Mouse (Mus musculus) hindbrain, embryonic 12.5 days (tissue): ENCODE data around the gene Piezo1. TPM values are rescaled to one million over a fixed set of nuclear protein-coding genes. Genes with fewer than 3 reads are reported as not detected.

Source experiments
- ATAC-seq: fragments of 200-750 bp; cut with Nextera tagmentation; 2 replicates; pipeline ENCODE4 v1.8.0; 2017; ENCODE audit warnings: moderate TSS enrichment; ENCODE audit not compliant: low FRiP score
- H3K27ac ChIP-seq: fragments of 300-500 bp; sonication (generic); 2 replicates; pipeline ENCODE4 v1.5.1; 2016; ENCODE audit warnings: mild to moderate bottlenecking
- H3K27me3 ChIP-seq: fragments of 300-500 bp; sonication (generic); 2 replicates; pipeline ENCODE4 v1.6.1; 2016; ENCODE audit warnings: mild to moderate bottlenecking
- H3K36me3 ChIP-seq: fragments of 300-500 bp; sonication (generic); 2 replicates; pipeline ENCODE4 v1.6.1; 2016; ENCODE audit warnings: mild to moderate bottlenecking
- H3K4me1 ChIP-seq: fragments of 300-500 bp; sonication (generic); 2 replicates; pipeline ENCODE4 v1.6.1; 2016
- H3K4me2 ChIP-seq: fragments of 300-500 bp; sonication (generic); replicated peaks from 2 replicates; pipeline ENCODE4 v1.6.1; 2016; ENCODE audit warnings: mild to moderate bottlenecking
- H3K4me3 ChIP-seq: fragments of 300-500 bp; sonication (generic); 2 replicates; pipeline ENCODE4 v1.5.1; 2016; ENCODE audit warnings: mild to moderate bottlenecking
- H3K9ac ChIP-seq: fragments of 300-500 bp; sonication (generic); 2 replicates; pipeline ENCODE4 v1.6.1; 2016; ENCODE audit warnings: mild to moderate bottlenecking, moderate library complexity
- H3K9me3 ChIP-seq: fragments of 300-500 bp; sonication (generic); replicated peaks from 2 replicates; pipeline ENCODE4 v1.6.1; 2016; ENCODE audit warnings: mild to moderate bottlenecking
- WGBS: fragments of 180-500 bp; shearing (Covaris S2); methylation state at CpG from one replicate; pipeline ENCODE4 v1.1.7; 2016; 5-methylcytosine and 5-hydroxymethylcytosine counted together
- polyA plus RNA-seq: library from polyadenylated mRNA; unstranded; fragments of >200 nt; fragmentation: Nextera tagmentation; extraction: Ambion mirVana; gene quantifications from 2 replicates; pipeline ENCODE4 v1.2.1, GENCODE M21; 2016

Gene Piezo1
- polyA plus RNA-seq, 1 experiment from 2014 or later, result 8.9 TPM

DNA sequence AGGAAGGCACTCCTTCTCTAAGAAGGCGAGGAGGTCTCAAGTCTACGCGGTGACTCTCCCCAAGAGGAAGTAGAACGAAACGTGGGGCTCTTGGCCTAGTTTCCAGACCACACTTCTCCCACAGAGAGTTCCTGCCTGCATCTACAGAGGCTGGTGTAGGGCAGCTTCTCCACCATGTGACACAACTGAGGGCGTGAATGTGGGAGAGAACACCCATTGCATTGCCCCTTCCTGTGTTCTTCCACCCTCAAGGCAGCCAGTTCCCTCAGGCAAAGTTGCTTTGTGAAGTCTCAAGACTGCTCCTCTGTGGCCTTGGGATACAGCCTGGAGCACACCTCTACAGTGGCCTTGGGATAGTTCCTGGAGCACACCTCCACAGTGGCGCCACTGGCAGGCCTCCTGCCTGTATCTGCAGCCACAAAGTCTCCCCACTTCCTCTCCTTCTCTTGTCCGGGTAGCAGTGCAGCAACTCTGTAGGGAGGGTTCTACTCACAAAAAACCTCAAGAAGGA lies 77.2 kb downstream of the Piezo1 start:
- Histone ChIP-seq H3K27ac (no peak overlapping the region), H3K4me3 (no peak overlapping the region), H3K9ac (no peak overlapping the region), H3K9me3 (no peaks in the 10 kb centered on the region), H3K36me3 (peaks cover 36% of the 10 kb centered on the region), H3K27me3 (no peaks in the 10 kb centered on the region), H3K4me2 (no peak overlapping the region), H3K4me1 (peaks cover 25% of the 10 kb centered on the region)
- WGBS, result 89% methylated on average over 8 of the region's 8 CpGs
- ATAC-seq, result no peak

DNA sequence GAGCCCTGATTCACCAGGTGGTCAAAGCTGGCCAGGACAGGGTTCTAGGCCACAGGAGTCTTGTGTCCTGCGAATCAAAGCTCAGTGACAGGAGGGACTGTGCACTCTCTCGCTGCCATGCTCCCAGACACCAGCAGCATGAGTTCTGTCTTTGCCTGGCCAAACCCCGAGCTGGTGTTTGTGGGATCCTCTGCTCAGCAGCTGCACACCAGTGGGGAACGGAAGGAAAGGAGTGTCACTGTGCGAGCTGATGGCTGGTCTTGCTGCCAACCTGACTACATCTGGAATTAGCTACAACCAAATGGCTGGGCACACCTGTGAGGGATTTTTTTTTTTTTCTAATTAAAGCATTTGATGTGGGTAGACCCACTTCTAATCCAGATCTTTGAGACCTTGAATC lies 80.4 kb downstream of the Piezo1 start:
- Histone ChIP-seq H3K9me3 (no peaks in the 10 kb centered on the region), H3K9ac (no peak overlapping the region), H3K4me3 (no peak overlapping the region), H3K4me2 (no peak overlapping the region), H3K27ac (no peak overlapping the region), H3K4me1 (peaks cover 15% of the 10 kb centered on the region), H3K27me3 (no peaks in the 10 kb centered on the region), H3K36me3 (peaks cover 50% of the 10 kb centered on the region)
- WGBS, result 83% methylated on average over 5 of the region's 5 CpGs
- no peak for ATAC-seq

DNA sequence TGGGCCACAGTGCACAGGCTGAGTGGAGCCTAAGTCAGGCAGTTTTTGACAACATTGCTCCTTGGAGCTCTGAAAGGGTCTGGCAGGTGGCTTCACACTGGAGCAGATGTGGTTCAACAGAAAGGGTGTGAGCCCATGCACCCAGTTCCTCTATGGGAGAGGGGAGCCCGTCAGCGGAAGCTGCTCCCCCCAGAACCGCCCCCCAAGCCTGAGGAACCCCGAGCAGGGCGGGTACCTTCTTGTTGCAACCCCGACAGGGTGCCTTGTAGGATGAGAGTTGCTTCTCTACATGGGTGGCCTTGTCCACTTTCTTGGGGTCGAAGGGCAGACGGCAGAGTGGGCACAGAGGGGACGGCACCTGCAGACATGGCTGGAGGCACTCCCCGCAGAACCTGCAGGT lies 81.2 kb downstream of the Piezo1 start:
- Histone ChIP-seq H3K27me3 (no peaks in the 10 kb centered on the region), H3K4me3 (no peak overlapping the region), H3K9ac (no peak overlapping the region), H3K4me1 (peaks cover 12% of the 10 kb centered on the region), H3K36me3 (peaks cover 55% of the 10 kb centered on the region), H3K27ac (no peak overlapping the region), H3K9me3 (no peaks in the 10 kb centered on the region), H3K4me2 (no peak overlapping the region)
- 94% methylated on average over 10 of the region's 10 CpGs for WGBS
- ATAC-seq, result no peak

DNA sequence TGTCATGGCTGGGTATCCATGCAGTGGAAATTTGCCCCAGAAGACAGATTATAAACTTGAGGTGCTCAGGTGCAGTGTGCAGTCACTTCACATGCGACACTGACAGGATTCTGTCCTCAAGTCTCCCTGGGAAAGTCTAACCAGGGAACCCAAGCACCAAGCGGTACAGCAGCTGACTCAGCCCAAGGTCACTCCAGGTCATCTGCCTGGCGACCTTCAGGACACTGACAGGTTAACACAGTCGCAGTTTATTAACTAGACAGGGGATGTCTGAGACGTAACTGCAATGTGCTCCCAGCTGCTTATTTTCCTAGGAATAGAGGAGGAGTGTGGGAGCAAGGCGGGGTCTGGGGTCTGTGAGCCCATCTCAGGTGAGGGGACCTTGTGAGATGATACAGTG lies 81.7 kb downstream of the Piezo1 start:
- Histone ChIP-seq H3K27ac (no peak overlapping the region), H3K27me3 (0 out of 2 replicates have a peak, but pooled peaks cover under 1% of the 10 kb centered on the region), H3K9ac (no peak overlapping the region), H3K4me3 (no peak overlapping the region), H3K36me3 (peaks cover 55% of the 10 kb centered on the region), H3K4me1 (peaks cover 6% of the 10 kb centered on the region; the same call in 1 of the 2 replicates), H3K9me3 (no peaks in the 10 kb centered on the region), H3K4me2 (no peak overlapping the region)
- no peak for ATAC-seq
- WGBS, result 81% methylated on average over 6 of the region's 6 CpGs

DNA sequence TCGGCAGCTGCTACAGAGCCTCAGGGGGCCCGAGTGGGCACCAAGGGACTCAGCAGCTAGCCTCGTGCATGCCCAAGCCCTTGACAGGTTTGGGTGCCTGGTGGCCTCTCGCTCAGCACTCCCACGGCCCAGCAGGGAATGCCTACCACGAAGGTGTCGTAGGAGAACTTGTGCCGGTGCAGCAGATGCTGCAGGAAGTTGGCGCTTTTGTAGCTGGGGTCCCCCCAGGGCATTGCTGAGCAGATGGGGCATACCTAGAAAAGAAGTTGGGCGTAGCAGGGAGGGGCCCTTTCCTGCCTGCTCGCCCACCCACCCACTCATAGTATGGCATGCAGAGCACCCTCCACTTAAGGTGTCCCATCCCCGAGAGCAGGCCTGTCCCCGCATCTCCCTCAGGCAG lies 83.3 kb downstream of the Piezo1 start:
- 93% methylated on average over 13 of the region's 13 CpGs for WGBS
- H3K9ac ChIP-seq, result no peak overlapping the region
- H3K4me3 ChIP-seq, result no peak overlapping the region
- no peak overlapping the region for H3K4me2 ChIP-seq
- peaks cover 50% of the 10 kb centered on the region for H3K36me3 ChIP-seq
- ATAC-seq, result no peak
- H3K4me1 ChIP-seq, result 0 out of 2 replicates have a peak, but pooled peaks cover 2% of the 10 kb centered on the region
- H3K9me3 ChIP-seq, result no peaks in the 10 kb centered on the region
- H3K27me3 ChIP-seq, result peaks cover 15% of the 10 kb centered on the region
- H3K27ac ChIP-seq, result no peak overlapping the region

DNA sequence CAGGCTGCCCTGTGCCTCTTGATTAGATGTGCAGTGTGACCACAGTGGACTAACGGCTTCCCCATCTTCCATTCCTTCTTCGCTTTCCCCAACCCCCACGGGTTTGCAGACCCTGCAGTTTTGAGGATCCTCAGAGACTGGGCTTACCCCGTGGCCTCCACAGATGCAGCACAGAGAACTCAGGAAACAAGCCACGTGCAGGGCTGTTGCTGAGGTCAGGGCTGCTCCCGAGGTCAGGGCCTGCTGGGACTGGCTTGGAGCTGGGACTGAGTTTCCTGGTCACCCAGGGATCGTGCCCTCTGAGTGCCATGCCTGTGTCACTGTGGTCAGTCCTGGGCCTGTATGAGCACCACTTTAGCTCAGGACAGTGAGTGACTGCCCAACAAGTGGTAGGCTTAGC lies 86.1 kb downstream of the Piezo1 start:
- no peak for ATAC-seq
- WGBS, result 68% methylated on average over 7 of the region's 7 CpGs
- Histone ChIP-seq H3K9ac (no peak overlapping the region), H3K4me3 (no peak overlapping the region), H3K27me3 (peaks cover 44% of the 10 kb centered on the region), H3K36me3 (peaks cover 43% of the 10 kb centered on the region), H3K9me3 (no peaks in the 10 kb centered on the region), H3K4me2 (no peak overlapping the region), H3K27ac (no peak overlapping the region), H3K4me1 (peaks cover 14% of the 10 kb centered on the region)

DNA sequence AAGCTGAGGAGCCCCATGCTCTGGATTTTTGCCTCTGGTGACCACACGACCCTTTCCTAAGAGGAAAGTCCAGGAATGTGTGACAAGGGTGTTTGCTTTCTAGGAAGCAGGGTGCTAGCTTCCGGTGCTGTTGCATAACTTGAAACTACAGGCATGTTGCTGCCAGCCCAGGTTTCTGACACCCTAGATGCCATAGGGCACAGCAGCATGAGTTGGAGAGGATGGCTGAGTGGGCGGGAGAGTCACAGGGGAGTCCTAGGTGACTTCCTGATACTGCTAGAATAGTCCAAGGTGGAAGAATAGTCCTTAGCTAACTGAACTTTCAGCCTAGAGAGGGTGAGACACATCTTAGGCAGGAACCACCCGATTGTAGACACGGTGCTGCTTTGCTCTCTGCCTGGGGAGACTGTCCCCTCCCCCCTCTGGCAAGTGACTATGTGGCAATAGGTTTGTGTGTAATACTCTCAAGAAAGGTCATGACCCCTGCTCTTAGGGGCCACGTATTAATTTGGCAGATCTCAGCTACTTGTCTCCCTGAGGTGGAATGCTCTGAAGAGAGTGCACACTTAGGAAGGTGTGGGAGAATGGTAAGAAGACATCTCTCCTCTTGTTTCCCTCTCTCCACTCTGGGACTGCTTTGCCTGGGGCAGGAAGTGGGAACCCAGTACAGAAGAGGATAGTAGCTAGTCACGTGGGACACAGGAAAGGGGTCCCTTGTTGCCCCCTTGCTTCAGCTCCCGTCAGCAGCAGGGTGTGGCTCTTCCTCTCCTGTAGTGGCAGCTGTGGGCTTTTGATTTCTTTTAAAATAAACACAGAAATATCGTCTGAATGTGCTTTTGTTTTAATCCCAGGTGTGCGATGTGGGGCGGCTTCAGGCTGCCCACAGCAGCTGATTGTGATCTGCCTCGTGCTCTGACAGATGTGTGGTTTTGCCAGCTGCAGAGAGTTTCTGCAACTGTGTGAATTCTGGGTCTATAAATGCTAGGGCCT lies 87.2 kb downstream of the Piezo1 start:
- ATAC-seq, result no peak
- Histone ChIP-seq H3K9me3 (no peaks in the 10 kb centered on the region), H3K36me3 (peaks cover 33% of the 10 kb centered on the region), H3K4me1 (peaks cover 15% of the 10 kb centered on the region), H3K4me3 (no peak overlapping the region), H3K4me2 (no peak overlapping the region), H3K27ac (no peak overlapping the region), H3K9ac (no peak overlapping the region), H3K27me3 (peaks cover 54% of the 10 kb centered on the region)
- WGBS, result 69% methylated on average over 12 of the region's 12 CpGs

DNA sequence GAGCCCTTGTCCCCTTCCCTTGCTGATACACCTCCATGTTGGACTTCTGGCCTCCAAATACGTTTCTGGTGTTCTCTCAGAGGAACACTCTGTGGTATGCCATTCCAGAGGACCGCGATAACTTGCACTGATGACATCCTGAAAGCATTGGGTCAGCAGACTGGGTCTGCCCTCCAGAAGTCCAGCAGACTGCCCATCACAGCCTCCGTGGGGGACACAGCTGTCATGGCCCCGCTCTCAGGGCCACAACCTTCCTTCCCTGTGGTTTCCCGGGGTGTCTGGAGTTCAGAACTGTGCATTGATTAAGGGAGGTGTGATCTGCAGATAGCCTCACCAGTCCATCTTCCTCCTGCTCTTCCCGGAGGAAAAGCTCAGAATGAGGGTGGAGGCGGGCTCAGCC lies 88.6 kb downstream of the Piezo1 start:
- H3K27me3 ChIP-seq, result peaks cover 66% of the 10 kb centered on the region
- H3K4me1 ChIP-seq, result peaks cover 15% of the 10 kb centered on the region
- no peaks in the 10 kb centered on the region for H3K9me3 ChIP-seq
- no peak for ATAC-seq
- H3K36me3 ChIP-seq, result peaks cover 22% of the 10 kb centered on the region
- H3K4me2 ChIP-seq, result no peak overlapping the region
- WGBS, result 63% methylated on average over 8 of the region's 8 CpGs
- no peak overlapping the region for H3K9ac ChIP-seq
- H3K4me3 ChIP-seq, result no peak overlapping the region
- H3K27ac ChIP-seq, result no peak overlapping the region

DNA sequence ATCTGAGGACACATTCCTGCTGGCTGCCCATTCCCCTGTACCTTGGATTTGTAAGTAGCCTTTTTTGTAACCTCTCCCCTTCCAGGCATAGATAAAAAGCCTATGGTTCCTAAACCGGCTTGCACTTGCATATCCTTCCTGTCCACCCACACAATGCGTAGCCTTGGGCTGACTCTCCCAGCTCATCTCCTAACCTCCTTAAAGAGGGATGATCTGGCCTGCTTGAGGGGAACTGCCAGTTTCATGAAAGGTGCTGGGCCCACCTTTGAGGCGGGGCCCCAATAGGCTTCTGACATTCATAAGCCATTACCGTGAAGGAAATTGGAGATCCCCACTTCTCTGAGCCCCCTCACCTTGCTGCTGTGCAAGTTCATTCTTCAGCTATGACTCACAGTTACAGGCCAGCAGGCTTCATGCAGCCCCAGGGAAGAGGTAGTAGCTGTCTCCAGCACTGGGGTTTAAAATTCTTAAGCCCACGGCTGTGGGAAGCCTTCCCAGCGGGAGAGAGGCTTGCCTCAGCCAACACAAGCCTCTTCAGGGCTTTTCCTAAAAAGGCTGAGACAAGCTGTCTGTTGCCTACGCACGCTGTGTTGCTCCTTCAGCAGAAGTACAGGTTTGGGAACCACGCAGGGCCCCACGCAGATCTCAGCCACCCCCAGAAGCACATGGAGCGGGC lies 89.5 kb downstream of the Piezo1 start:
- no peak overlapping the region for H3K4me2 ChIP-seq
- ATAC-seq, result no peak
- no peak overlapping the region for H3K4me3 ChIP-seq
- peaks cover 14% of the 10 kb centered on the region for H3K36me3 ChIP-seq
- 56% methylated on average over 11 of the region's 11 CpGs for WGBS
- no peak overlapping the region for H3K9ac ChIP-seq
- peaks cover 74% of the 10 kb centered on the region for H3K27me3 ChIP-seq
- no peak overlapping the region for H3K27ac ChIP-seq
- H3K4me1 ChIP-seq, result peaks cover 15% of the 10 kb centered on the region
- H3K9me3 ChIP-seq, result no peaks in the 10 kb centered on the region

DNA sequence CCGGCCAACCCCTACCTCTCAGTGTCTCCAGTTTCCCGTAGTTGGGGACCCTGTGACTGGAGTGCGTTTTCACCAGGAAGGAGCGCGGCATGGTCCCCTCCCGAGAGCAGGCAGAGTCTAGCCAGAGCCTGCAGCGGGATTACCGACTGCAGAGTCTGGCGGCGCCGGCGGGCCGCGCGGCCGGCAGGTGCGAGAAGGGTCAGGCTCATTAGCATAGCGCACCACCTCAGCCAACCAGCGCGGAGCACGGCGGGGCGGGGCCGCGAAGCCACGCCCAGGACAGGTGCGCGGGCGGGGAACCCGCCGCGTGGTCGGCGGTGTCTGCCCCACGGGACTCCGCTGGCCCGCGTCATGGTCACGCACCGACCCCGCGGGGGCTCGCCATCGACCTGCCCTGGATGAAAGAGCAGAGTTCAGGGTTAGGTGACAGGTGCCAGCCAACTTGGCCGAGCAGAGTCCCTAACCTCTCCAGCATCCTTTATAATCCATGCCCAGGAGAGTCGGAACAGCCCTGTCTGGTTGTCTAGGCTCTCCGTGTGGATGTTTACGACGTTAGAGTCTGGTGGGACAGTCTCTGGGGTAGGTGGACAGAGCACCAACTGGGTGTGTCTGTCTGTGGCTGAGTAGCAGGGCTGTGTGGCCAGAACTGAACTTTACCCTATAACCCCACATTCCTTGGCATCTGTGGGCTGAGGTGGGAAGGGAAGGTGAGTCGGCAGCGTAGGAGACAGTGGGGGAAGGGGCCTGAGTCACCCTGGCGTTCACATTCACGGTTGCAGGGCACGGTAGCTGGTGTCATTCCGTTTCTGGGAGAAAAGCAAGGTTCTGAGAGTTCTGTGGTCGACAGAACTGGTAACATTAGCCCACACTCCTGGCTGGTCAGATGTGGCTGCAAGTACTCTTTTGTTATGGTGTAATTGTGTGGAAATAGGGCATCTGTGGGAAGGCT lies 90.3 kb downstream of the Piezo1 start, which contains the start of gene Snai3:
Gene Snai3, minus strand, starts transcription at position 210 of the 949 bp plus-strand sequence.
- H3K4me1 ChIP-seq, result peaks cover 15% of the 10 kb centered on the region
- WGBS, result 4% methylated on average over 56 of the region's 56 CpGs
- peaks cover 81% of the 10 kb centered on the region for H3K27me3 ChIP-seq
- H3K27ac ChIP-seq, result no peak within 1 kb of the TSS
- H3K36me3 ChIP-seq, result peaks cover 6% of the 10 kb centered on the region
- peak within 1 kb of the TSS; percentile 57 for H3K4me2 ChIP-seq
- peak within 1 kb of the TSS; percentile 24 for H3K9ac ChIP-seq
- peak within 1 kb of the TSS; percentile 29 for H3K4me3 ChIP-seq
- peak; percentile 73 for ATAC-seq
- no peaks in the 10 kb centered on the region for H3K9me3 ChIP-seq

DNA sequence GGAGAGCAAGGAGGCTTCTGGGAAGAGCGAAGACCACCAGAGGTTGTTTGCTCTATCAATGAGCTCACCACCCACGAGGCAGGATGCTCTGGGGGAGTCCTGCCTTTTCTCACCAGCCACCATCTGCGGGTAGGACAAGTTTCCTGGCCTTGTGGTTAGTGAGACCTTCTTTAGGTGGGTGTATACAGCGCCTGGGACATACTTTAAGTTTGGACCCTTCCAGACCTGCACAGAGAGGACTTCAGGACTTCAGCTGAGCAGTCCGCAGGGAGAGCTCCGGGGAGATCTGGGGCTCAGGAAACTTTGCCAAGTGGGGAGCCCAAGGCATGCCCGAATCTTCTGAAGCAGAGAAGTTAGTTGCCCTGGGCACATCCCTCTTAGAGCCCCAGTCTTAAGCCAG lies 91.1 kb downstream of the Piezo1 start:
- no peak overlapping the region for H3K27ac ChIP-seq
- 0 out of 2 replicates have a peak overlapping the region, but pooled peaks have one; percentile 24 for H3K9ac ChIP-seq
- peak overlapping the region; percentile 29 for H3K4me3 ChIP-seq
- peak overlapping the region; percentile 57 for H3K4me2 ChIP-seq
- H3K4me1 ChIP-seq, result peaks cover 15% of the 10 kb centered on the region
- WGBS, result 23% methylated on average over 7 of the region's 7 CpGs
- H3K36me3 ChIP-seq, result no peaks in the 10 kb centered on the region
- no peak for ATAC-seq
- peaks cover 86% of the 10 kb centered on the region for H3K27me3 ChIP-seq
- no peaks in the 10 kb centered on the region for H3K9me3 ChIP-seq
